Mouse (Mus musculus) spleen, adult 10 weeks (tissue): ENCODE results near the gene Plcg2. TPM values are rescaled to one million over a fixed set of nuclear protein-coding genes. Genes with fewer than 3 reads are reported as not detected.

Experiments used
- polyA plus RNA-seq: library from polyadenylated mRNA; stranded (reverse); fragments of 350-450 nt; fragmentation: Illumina TruSeq; extraction: RNeasy Lipid Tissue Mini Kit (QIAGEN cat#74804); gene quantifications from one replicate; pipeline ENCODE4 v1.2.3, GENCODE M21; 2015; ENCODE audit warnings: low replicate concordance; ENCODE audit not compliant: insufficient read depth

Plcg2 gene
- polyA plus RNA-seq, result 74.0 TPM

GRCm38 (mm10) chr8:117498179-117498914 lies at the start of gene Plcg2:
TSS of gene Plcg2 (plus strand) at chr8:117498291.

GRCm38 (mm10) chr8:117673430-117673830 lies 175.3 kb downstream of the Plcg2 start, which contains the start of gene Sdr42e1:
TSS of gene Sdr42e1 (minus strand) at chr8:117673689.

Other genes with a start within 250 kb of the Plcg2 start
- gene Cmip, start 241.2 kb upstream of the Plcg2 start, polyA plus RNA-seq, result 18.6 TPM
- 4.0 TPM for gene Sdr42e1, start 175.4 kb downstream of the Plcg2 start, polyA plus RNA-seq
- gene Hsd17b2, start 203.6 kb downstream of the Plcg2 start, polyA plus RNA-seq, result not detected